Mouse (Mus musculus): ENCODE measurements at regions not wholly inside any gene's neighbourhood (a gene's known extent, or its start where the extent isn't known, plus 50 kb on each side); places are given as distances from the start of the nearest gene placed in this dataset.

DNA sequence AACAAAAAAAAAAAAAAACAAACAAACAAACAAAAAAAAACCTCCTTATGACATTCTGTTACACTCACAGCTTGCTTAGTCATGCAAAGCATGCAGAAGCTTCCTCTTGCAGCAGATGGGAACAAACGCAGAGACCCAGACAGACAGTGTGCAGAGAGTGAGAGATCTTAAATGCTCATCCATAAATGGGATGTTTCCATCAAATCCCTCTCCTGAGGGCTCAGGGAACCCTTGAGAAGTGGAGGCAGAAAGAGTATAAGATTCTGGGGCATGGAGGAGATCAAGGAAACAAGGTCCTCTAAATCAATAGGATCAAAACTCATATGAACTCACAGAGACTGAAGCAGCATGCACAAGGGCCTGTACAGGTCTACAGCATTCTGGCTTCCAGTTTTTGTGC is 52.5 kb downstream of the Adm start:
- no peaks in the 10 kb centered on the region for H3K36me3 ChIP-seq (ENCODE audit: control insufficient read depth, insufficient read depth)
- no peak overlapping the region for H3K4me3 ChIP-seq (ENCODE audit: insufficient read depth, poor library complexity, severe bottlenecking)
- no peaks in the 10 kb centered on the region for H3K79me2 ChIP-seq (ENCODE audit: control insufficient read depth, insufficient read depth)
- no peak overlapping the region for H3ac ChIP-seq (ENCODE audit: control insufficient read depth, insufficient read length, low read depth)
- H3K27me3 ChIP-seq (ENCODE audit: control insufficient read depth, insufficient read depth, insufficient read length): no peaks in the 10 kb centered on the region
- no peaks in the 10 kb centered on the region for H3K79me3 ChIP-seq (ENCODE audit: low read depth)
- TF ChIP-seq MYOD1 (IDR thresholded peaks at IDR 0.05; ENCODE audit: control insufficient read depth, insufficient read length, low read depth) (no peak), USF1 (IDR thresholded peaks at IDR 0.05; ENCODE audit: low read depth) (no peak), MAX (IDR thresholded peaks at IDR 0.05) (no peak), CTCF (IDR thresholded peaks at IDR 0.05; ENCODE audit: control insufficient read depth, insufficient read depth, insufficient read length) (no peak), FOSL1 (IDR thresholded peaks at IDR 0.05; ENCODE audit: insufficient read depth, low read length, poor library complexity, severe bottlenecking) (no peak), CEBPB (IDR thresholded peaks at IDR 0.05; ENCODE audit: low read depth) (no peak), MYOG (IDR thresholded peaks at IDR 0.05; ENCODE audit: control insufficient read depth, extremely low read depth, insufficient read length) (no peak)

DNA sequence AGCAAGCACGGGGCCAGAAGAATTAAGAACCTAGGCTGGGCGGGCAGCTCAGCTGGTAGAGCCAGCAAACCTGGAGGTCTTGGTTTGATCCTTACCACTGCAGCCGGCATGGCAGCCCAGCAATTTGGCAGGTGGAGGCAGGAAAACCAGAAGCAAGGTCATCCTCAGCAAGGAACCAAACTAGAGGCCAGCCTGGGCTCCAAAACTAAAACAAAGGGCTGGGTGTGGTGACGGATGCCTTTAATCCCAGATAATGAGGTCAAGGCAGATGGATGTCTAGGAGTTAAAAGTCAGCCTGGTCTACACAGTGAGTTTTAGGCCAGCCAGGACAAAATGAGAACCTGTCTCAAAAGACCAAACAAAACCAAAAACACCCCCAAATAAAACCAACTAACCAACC is 55.5 kb downstream of the Adm start:
- H3ac ChIP-seq (ENCODE audit: control insufficient read depth, insufficient read length, low read depth): no peak overlapping the region
- H3K27me3 ChIP-seq (ENCODE audit: control insufficient read depth, insufficient read depth, insufficient read length): no peaks in the 10 kb centered on the region
- H3K36me3 ChIP-seq (ENCODE audit: control insufficient read depth, insufficient read depth): no peaks in the 10 kb centered on the region
- H3K4me3 ChIP-seq (ENCODE audit: insufficient read depth, poor library complexity, severe bottlenecking): no peak overlapping the region
- H3K79me3 ChIP-seq (ENCODE audit: low read depth): no peaks in the 10 kb centered on the region
- TF ChIP-seq USF1 (IDR thresholded peaks at IDR 0.05; ENCODE audit: low read depth) (no peak), CEBPB (IDR thresholded peaks at IDR 0.05; ENCODE audit: low read depth) (no peak), MYOD1 (IDR thresholded peaks at IDR 0.05; ENCODE audit: control insufficient read depth, insufficient read length, low read depth) (no peak), CTCF (IDR thresholded peaks at IDR 0.05; ENCODE audit: control insufficient read depth, insufficient read depth, insufficient read length) (no peak), FOSL1 (IDR thresholded peaks at IDR 0.05; ENCODE audit: insufficient read depth, low read length, poor library complexity, severe bottlenecking) (no peak), MYOG (IDR thresholded peaks at IDR 0.05; ENCODE audit: control insufficient read depth, extremely low read depth, insufficient read length) (no peak), MAX (IDR thresholded peaks at IDR 0.05) (no peak)
- no peaks in the 10 kb centered on the region for H3K79me2 ChIP-seq (ENCODE audit: control insufficient read depth, insufficient read depth)

DNA sequence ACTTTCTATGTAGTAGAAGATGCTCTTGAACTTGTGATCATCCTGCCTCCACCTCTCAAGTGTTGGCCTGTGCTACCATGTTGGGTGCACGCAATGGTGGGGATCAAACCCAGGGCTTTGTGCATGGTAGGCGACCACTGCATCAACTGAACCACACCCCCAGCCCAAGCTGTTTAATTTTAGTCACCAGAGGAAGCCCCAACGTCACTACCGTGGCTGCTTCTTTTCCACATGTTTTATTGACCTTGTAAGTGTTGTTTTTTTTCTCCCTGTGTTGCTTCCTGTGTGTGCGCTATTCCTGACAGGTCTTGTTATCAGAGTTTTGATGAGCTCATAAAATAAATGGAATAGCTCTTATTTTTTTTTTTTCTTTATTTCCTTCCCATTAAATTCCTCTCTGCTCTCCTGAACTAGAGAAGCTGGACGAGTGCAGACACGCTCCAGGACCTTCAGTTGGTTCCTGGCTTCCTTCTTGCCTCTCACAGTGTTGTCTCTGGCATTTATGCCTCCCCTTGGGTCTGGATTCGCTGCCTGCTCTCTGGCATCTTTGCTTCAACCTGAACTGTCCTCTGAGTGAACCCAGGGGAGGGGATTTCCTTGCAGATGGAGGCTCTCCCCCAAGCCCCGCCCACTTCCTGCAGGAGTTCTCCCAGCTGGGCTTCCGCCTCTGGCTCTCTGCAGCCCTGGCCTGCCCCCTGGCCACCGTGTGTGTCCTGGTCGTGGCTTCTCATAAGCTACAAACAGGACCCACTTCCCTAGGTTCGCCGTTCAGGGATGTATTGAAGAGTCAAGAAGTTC is 61.6 kb downstream of the Adm start:
- H3ac ChIP-seq (ENCODE audit: control insufficient read depth, insufficient read length, low read depth): no peak overlapping the region
- H3K4me3 ChIP-seq (ENCODE audit: insufficient read depth, poor library complexity, severe bottlenecking): no peak overlapping the region
- no peaks in the 10 kb centered on the region for H3K79me2 ChIP-seq (ENCODE audit: control insufficient read depth, insufficient read depth)
- no peaks in the 10 kb centered on the region for H3K27me3 ChIP-seq (ENCODE audit: control insufficient read depth, insufficient read depth, insufficient read length)
- no peaks in the 10 kb centered on the region for H3K79me3 ChIP-seq (ENCODE audit: low read depth)
- no peaks in the 10 kb centered on the region for H3K36me3 ChIP-seq (ENCODE audit: control insufficient read depth, insufficient read depth)
- TF ChIP-seq CEBPB (IDR thresholded peaks at IDR 0.05; ENCODE audit: low read depth) (no peak), MAX (IDR thresholded peaks at IDR 0.05) (no peak), MYOG (IDR thresholded peaks at IDR 0.05; ENCODE audit: control insufficient read depth, extremely low read depth, insufficient read length) (no peak), USF1 (IDR thresholded peaks at IDR 0.05; ENCODE audit: low read depth) (no peak), MYOD1 (IDR thresholded peaks at IDR 0.05; ENCODE audit: control insufficient read depth, insufficient read length, low read depth) (no peak), CTCF (IDR thresholded peaks at IDR 0.05; ENCODE audit: control insufficient read depth, insufficient read depth, insufficient read length) (no peak), FOSL1 (IDR thresholded peaks at IDR 0.05; ENCODE audit: insufficient read depth, low read length, poor library complexity, severe bottlenecking) (no peak)

DNA sequence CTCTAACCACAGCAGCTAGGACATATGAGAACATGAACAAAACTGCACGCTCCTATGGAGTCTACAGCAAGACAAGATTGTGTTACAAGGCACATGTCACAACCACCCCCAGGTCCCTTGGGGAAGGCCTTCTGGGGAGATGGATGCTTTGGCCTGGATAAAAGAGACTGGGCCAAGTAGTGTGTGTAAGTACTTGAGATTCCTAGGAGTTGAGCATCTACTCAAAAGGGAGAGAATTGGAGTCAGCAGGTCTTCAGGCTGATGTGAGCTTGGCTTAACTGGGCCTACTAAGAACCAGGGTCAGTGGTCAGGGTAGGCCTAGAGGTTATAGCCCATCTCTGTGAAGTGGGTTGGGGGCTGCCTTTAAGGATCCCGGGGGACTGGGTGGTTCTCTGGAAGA is 62.8 kb downstream of the Adm start:
- no peaks in the 10 kb centered on the region for H3K36me3 ChIP-seq (ENCODE audit: control insufficient read depth, insufficient read depth)
- no peak overlapping the region for H3K4me3 ChIP-seq (ENCODE audit: insufficient read depth, poor library complexity, severe bottlenecking)
- H3K79me2 ChIP-seq (ENCODE audit: control insufficient read depth, insufficient read depth): no peaks in the 10 kb centered on the region
- H3K79me3 ChIP-seq (ENCODE audit: low read depth): no peaks in the 10 kb centered on the region
- no peak overlapping the region for H3ac ChIP-seq (ENCODE audit: control insufficient read depth, insufficient read length, low read depth)
- no peak for TF ChIP-seq MAX (IDR thresholded peaks at IDR 0.05)
- no peak for TF ChIP-seq USF1 (IDR thresholded peaks at IDR 0.05; ENCODE audit: low read depth)
- TF ChIP-seq FOSL1 (IDR thresholded peaks at IDR 0.05; ENCODE audit: insufficient read depth, low read length, poor library complexity, severe bottlenecking): no peak
- no peak for TF ChIP-seq CEBPB (IDR thresholded peaks at IDR 0.05; ENCODE audit: low read depth)
- no peak for TF ChIP-seq CTCF (IDR thresholded peaks at IDR 0.05; ENCODE audit: control insufficient read depth, insufficient read depth, insufficient read length)
- no peak for TF ChIP-seq MYOD1 (IDR thresholded peaks at IDR 0.05; ENCODE audit: control insufficient read depth, insufficient read length, low read depth)
- TF ChIP-seq MYOG (IDR thresholded peaks at IDR 0.05; ENCODE audit: control insufficient read depth, extremely low read depth, insufficient read length): no peak
- H3K27me3 ChIP-seq (ENCODE audit: control insufficient read depth, insufficient read depth, insufficient read length): no peaks in the 10 kb centered on the region

DNA sequence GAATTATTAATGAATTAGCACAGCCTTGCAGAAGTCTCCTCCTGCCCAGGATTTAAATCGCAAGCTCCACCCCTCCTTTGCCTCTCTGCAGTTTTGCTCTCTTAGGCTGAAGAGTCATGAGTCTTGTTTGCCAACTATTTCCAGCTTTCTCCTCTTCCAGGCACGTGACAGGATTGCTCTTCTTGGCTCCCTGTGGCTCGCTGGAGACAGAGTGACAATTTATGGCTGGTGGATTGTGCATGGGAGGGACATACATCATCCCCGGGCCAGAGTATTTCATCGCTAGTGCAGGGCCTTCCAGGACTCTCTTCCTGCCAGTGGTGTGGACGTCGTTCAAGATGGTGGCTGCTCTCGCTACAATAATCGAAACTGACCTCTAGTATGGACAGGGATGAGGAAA is 63.4 kb downstream of the Adm start:
- Histone ChIP-seq H3ac (ENCODE audit: control insufficient read depth, insufficient read length, low read depth) (no peak overlapping the region), H3K27me3 (ENCODE audit: control insufficient read depth, insufficient read depth, insufficient read length) (no peaks in the 10 kb centered on the region), H3K36me3 (ENCODE audit: control insufficient read depth, insufficient read depth) (no peaks in the 10 kb centered on the region), H3K79me3 (ENCODE audit: low read depth) (no peaks in the 10 kb centered on the region), H3K4me3 (ENCODE audit: insufficient read depth, poor library complexity, severe bottlenecking) (no peak overlapping the region), H3K79me2 (ENCODE audit: control insufficient read depth, insufficient read depth) (no peaks in the 10 kb centered on the region)
- TF ChIP-seq MYOD1 (IDR thresholded peaks at IDR 0.05; ENCODE audit: control insufficient read depth, insufficient read length, low read depth) (no peak), USF1 (IDR thresholded peaks at IDR 0.05; ENCODE audit: low read depth) (peak; percentile 50)

DNA sequence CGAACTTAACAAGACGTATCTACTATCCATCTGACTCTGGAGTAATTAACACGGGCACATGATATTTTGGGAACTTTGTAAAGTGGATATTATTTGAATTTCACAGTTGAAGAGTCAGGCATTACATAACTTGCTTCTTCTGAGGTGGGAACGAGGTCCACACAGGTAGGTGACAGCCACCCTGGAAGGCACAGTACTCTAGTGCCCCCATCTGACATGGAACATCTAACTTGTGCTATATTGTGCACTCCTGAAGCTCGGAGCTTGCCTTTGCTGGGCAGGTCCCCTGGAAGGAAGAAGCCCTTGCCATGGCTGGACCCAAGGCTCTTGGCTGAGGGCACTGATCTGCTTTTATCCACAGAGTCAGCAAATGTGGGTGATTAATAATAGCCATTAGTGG is 66.8 kb downstream of the Adm start:
- Histone ChIP-seq H3K27me3 (ENCODE audit: control insufficient read depth, insufficient read depth, insufficient read length) (no peaks in the 10 kb centered on the region), H3K79me3 (ENCODE audit: low read depth) (no peaks in the 10 kb centered on the region), H3ac (ENCODE audit: control insufficient read depth, insufficient read length, low read depth) (no peak overlapping the region), H3K36me3 (ENCODE audit: control insufficient read depth, insufficient read depth) (no peaks in the 10 kb centered on the region), H3K4me3 (ENCODE audit: insufficient read depth, poor library complexity, severe bottlenecking) (no peak overlapping the region), H3K79me2 (ENCODE audit: control insufficient read depth, insufficient read depth) (no peaks in the 10 kb centered on the region)
- TF ChIP-seq MYOG (IDR thresholded peaks at IDR 0.05; ENCODE audit: control insufficient read depth, extremely low read depth, insufficient read length) (no peak), CTCF (IDR thresholded peaks at IDR 0.05; ENCODE audit: control insufficient read depth, insufficient read depth, insufficient read length) (no peak), CEBPB (IDR thresholded peaks at IDR 0.05; ENCODE audit: low read depth) (no peak), MAX (IDR thresholded peaks at IDR 0.05) (no peak), USF1 (IDR thresholded peaks at IDR 0.05; ENCODE audit: low read depth) (no peak), MYOD1 (IDR thresholded peaks at IDR 0.05; ENCODE audit: control insufficient read depth, insufficient read length, low read depth) (no peak), FOSL1 (IDR thresholded peaks at IDR 0.05; ENCODE audit: insufficient read depth, low read length, poor library complexity, severe bottlenecking) (no peak)
